Mouse (Mus musculus): ENCODE data around the gene Gen1. TPM values are rescaled to one million over a fixed set of nuclear protein-coding genes. Genes with fewer than 3 reads are reported as not detected.

The Gen1 gene
- 0.52 and 0.77 TPM in 2 replicates for polyA plus RNA-seq (2012; rRNA removed)

DNA sequence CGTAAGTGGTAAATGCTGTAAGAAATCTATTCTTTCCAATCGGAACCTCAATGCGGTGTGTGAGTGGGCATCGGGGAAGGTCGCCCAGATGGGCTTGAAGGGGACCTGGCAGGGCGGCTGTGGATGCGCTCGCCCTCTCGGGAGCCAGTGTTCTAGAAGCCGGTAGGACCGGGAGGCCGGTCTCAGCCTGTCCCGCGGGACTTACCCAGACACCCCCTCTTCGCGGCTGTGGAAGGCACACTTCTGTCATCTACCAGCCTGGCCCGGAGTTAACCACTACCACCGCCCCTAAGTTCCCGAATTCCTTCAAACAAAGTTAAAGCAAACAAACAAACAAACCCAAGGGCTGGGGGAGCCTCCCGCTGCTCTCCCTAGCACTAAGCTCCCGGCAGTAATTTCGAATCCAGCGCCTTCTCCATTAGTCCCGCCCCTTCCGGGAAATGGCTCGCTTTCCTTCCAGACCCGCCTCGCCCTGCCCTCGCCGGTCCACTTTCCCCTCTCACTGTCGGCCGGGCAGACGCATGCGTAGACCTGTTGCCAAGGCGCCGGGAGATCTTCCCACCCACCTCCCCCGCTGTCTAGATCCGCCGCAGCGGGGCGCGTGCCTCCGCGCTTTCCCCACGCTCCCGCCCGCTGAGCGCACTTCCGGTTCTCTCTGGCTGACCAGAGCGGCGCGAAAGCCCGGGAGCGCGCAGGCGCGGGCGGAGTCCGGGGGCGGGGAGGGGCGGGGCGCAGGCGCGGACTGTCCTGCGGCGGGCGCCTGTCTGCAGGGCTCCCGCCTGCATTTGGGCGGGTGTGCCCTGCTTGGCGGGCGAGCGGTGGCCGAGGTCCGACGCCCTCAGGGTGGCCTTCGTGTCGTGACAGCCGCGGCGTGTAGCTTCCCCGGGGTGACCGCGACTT lies at the start of gene Gen1, which contains the start of gene Smc6:
Gen1 (minus strand) TSS at position 420 of the 900 bp plus-strand sequence.
Smc6 (plus strand) TSS at position 505 of the 900 bp plus-strand sequence.
- peak; percentile 87 for DNase-seq (ENCODE audit: low spot score)

DNA sequence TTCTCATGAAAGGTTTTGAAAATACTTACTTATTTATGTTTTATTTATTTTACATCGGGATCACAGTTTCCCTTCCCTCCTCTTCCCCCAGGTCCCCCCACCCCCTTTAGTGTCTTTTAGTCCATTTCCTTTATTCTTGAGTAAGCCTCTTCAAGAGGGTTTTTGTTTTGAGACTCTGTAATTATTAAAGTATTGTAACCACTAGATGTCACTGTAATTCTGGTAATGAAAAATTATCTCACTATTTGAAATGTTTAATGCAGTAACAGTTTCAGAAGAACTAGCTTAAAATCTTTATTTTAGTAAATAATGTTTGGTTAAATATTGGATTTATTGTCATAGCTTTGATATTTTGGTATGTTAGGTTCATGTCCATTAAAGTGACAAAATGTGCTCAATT lies 48.2 kb upstream of the Gen1 start:
- no peak for DNase-seq (ENCODE audit: low spot score)

DNA sequence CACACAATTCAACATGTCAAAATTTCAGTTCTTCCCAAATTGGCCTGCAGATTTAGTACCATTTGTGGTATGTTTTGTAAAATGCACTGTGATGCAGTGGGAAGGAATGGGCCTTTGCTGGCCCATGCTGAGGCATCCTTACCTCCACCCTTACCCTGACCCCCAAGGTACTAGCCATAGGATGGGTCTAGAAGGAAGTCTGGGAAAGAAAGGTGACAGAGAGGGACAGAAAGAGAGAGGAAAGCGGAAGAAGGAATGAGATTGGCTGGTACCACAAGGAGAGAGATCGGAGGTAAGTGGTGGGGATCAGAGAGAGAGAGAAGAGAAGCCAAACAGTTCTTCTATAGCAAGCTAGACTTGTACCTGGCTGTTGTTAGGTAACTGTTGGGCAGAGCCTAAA lies 45.5 kb upstream of the Gen1 start:
- no peak for DNase-seq (ENCODE audit: low spot score)

DNA sequence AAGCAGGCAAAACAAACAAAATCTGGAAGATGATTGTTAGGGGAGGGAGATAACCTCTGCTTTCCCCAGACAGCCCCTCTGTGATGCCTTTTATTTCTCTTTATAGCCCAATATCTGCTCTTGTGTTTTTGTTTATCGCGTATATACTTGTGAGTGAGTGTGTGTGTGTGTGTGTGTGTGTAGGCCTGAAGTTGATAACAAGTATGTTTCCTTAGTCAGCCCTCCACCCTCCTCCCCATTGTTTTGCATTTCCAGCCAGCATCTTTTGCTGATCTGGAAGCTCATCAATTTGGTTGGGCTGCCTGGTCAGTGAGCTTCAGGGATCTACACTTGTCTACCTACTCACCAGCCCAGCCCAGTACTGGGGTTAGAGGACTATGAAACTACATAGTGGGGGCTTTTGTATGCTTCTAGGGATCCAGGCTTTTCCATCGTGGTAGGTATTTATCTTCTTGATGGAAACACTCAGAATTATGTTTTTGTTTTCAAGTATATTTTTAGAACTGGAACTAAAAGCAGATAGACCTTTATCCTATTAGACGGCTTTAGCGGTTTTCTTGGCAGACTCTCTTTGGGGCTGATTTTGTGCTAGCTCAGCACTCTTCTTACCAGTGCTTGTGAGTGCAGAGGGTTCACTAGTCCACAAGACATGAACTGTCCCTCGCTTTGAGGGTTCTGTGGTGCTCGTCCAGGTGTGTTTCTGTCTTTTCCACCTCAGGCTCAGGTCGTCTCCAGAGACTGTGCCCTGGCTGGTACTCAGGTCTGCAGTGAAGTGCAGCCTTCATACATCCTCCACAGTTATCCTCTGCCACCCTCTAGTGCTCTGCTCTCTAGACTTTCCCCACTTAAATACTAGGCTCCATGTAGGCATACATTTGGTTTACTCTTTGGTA lies 41.4 kb upstream of the Gen1 start:
- no peak for DNase-seq (ENCODE audit: low spot score)

DNA sequence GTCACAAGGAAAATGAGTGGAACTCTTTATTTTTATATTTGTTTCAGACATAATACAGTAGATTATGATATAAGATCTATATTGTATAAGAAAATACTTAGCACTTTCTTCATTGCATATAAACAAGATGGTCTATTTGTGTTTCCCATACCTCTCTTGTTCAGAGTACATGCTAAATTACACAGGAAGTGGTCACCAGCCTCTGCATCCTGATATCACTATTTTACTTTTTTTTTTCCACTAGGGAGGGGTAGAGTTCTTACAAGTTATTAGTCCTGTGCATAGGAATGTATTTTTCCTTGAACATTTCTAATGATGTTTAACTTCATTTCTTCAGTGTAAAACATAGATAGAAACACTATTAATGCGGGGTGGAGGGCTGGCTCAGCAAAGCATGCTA lies 35.3 kb upstream of the Gen1 start:
- no peak for DNase-seq (ENCODE audit: low spot score)

DNA sequence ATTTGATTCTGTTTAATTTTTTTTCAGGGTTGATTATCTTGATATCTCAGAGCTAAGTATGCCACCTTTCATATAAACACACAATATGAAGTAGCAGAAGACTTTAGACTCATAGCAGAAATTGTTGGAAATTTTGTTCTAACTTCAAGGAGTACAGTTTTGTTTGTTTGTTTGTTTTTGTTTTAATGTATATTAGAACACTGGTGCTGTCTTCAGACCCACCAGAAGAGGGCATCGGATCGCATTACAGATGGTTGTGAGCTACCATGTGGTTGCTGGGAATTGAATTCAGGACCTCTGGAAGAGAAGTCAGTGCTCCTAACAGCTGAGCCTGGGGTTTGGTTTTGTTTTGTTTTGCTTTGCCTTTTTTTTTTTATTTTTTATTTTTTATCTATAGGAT lies 20.8 kb upstream of the Gen1 start:
- no peak for DNase-seq (ENCODE audit: low spot score)

DNA sequence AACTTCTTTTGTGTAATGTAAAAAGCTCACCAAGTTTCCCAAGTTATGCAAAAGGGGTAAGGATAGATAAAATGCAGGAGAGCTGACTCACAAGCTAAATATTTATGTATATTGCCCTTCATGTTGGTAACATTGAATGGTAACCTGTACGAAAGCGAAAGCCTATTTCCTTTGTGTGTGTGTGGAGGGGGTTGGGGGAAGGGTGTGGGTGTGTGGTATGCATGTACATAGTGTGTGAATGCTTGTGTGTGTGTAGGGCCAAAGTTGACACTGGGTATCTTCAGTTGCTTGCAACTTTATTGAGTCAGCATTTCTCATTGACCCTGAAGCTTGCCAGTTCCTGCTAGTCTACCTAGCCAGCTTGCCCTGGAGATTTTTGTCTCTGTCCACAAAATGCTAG lies 16.0 kb upstream of the Gen1 start:
- no peak for DNase-seq (ENCODE audit: low spot score)

DNA sequence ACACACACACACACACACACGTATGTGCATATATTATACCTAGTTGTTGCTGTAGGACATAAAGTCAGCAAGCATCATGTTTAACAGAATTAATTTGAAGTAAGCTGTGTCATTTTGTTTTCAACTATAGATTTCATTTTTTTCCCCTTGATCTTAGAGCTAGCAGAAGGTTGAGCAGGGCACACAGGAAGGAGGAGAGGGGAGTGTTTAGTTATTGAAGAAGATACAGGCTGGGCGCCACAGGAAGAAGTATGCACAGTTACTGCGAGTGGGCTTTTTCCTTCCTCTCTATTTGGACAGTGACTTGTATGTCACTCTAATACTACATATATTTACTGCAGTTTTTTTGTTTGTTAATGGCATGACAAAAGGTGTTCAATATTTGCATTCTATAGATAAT lies 14.3 kb upstream of the Gen1 start:
- no peak for DNase-seq (ENCODE audit: low spot score)

DNA sequence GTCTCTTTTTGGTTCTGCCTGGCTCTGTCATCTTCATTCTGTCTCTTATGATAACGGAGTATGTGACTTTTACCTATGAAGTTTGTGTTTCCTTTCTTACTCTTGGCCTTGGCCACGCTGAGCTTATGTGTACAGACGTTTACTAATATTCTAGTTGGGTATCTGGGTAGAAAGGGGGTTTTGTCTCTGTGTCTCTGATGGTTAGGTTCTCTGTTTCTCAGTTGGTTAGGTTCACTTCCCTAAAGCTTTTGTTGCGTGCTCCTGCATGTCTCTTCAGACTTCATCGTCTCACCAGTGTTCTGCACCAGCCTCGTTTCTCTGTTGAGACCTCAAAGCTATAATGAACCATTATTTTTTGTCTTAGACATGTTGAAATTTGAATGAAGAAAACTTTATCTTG lies 11.6 kb upstream of the Gen1 start:
- DNase-seq (ENCODE audit: low spot score) = no peak

DNA sequence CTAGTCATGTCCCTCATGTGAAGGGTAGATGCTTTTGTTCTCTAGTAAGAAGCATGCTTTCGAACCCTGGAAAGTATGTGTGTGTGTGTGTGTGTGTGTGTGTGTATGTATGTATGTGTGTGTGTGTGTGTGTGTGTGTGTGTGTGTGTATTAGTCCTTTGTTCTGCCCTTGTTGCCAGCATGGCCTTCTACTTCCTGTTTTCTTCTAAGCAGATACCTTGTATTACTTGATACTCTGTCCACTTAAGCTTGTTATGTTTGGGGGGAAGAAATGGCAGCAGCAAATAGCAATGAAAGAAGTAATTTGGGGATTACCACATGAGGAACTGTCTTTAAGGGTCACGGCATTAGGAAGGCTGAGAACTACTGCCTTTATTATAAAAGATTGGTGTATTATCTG lies 11.0 kb upstream of the Gen1 start:
- no peak for DNase-seq (ENCODE audit: low spot score)

DNA sequence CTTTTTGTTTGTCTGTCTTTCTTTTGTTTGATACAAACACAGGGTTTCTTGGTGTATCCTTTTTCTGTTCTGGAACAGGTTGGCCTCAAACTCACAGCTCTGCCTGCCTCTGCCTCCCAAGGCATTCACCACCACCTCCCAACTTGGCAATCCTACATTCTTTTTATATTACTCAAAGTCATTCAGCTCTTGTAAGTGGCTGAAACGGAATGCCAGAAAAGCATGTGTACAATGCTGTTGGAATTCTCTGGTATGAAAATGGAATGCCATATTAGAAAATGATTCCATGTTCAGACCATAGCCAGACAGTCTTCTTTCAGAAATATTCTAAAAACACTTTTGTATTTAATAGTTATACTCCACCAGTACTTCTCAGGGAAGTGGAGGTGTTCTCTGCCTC lies 7.6 kb upstream of the Gen1 start:
- DNase-seq (ENCODE audit: low spot score) = no peak

DNA sequence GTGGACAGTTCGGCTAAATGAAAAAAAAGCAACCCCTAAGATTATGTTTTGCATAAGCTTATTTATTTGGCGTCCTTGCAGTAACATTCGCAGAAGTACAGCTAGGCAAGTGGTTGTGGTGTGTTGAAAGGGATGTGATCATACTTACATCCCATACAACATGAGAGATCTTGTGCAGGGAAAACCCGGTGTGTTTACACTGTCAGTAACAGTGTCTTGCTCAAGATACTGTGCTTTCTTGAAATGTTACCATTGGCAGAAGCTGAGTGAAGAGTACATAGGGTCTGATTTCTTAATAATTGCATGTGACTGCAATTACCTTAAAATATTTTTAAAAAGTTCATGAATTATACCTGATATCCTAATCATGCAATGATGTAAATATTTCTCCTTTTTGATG lies 7.0 kb upstream of the Gen1 start:
- DNase-seq (ENCODE audit: low spot score) = no peak

DNA sequence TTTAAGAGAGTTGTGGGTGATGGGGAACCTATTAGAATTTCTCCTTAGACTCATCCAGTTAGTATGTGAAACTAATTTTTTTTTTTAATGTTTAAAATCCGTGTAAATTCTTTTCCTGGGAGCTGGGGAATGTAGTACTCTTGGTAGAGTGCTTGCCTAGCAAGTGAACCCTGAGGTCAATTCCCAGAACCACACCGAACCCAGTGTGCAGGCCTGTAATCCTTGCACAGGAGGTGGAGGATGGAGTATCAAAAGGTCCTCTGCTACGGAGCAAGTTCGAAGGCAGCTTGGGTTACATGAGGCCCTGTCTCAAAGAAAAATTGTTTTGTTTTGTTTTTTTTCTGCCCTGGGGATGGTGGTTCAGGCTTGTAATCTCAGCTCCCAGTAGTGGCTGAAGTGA lies 1.4 kb upstream of the Gen1 start:
- DNase-seq (ENCODE audit: low spot score) = no peak

DNA sequence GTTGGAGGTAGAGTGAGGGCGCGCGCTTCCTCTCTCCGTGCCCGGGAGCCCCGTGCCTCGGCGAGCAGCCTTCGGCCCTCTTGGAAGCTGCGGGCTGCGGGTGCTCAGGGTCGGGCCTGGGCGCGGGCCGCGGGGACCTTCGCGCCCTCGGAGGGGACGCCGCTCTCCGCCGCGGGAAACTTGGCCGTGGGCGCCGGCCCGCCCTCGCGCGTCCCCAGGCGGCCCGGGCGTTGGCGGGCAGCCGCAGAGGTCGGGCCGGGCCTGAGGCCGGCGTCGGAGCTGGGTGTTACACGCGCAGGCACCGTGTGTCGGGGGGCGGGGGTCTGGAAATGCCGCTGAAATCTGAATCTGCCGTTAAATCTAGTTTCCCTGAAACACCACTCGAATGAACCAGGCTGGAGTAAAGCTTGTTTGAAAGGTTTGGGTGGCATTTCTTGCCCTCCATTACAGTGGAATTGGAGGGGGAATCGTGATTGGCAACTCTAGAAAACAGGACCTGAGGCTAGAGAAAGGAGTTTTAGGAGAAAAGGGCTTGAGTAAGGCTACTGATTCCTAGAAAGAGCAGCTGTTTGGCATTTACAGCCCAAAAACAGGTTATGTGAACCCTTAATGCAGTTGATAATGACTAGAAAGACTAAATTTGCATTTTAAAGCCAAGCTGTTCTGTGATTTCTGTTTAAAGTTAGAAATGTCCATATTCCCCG lies 833 bp upstream of the Gen1 start:
- no peak for DNase-seq (ENCODE audit: low spot score)

DNA sequence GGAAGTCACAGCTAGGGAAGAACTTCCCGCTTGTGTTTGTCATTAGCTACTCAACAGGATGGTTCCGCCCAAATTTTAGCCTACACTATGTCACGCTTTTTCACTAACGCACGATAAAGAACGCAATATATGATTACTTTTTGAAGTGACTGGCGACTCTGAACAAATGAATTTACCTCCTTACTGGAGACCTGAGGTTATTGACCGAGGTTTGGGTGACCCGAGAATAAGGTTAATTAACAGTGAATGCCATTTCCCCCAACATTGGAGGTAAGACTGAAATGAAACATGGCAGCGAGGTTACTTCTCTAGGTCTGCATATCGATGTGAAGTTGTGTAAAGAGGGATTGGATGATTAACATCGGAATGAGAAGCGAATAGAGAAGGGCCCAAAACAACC lies 706 bp downstream of the Gen1 start:
- no peak for DNase-seq (ENCODE audit: low spot score)

DNA sequence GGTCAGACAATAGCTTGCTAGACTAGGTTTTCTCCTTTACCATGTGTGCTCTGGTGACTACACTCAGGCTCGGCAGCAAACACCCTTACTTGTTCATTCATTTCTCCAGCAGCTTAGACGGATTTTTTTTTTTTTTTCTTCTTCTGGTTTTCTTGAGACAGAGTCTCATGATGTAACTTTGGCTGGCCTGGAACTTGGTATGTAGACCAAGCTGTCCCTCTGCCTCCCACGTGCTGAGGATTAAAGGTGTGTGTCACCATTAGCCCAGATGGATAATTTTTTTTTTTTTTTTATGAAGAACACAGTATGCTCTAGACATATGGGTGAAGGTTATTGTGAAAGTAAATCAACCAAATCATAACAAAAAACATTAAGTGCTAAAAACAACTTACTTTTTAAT lies 15.3 kb downstream of the Gen1 start:
- no peak for DNase-seq (ENCODE audit: low spot score)

DNA sequence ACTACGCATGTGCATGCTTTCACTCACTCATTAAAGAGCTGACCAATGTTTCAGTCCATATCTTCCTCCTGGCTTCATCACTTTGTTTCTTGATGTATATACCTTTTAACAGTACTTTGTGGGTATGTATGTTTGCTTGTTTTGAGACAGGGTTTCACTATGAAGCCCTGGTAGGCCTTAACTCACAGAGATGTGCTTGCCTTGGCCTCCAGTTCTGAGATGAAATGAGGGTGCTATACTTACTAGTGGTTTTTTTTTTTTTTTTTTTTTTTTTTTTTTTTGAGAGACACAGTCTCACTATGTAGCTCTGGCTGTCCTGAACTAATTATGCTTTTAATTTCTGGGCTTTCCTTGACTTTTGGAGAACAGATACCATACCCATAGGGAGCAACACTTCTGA lies 18.1 kb downstream of the Gen1 start:
- no peak for DNase-seq (ENCODE audit: low spot score)

DNA sequence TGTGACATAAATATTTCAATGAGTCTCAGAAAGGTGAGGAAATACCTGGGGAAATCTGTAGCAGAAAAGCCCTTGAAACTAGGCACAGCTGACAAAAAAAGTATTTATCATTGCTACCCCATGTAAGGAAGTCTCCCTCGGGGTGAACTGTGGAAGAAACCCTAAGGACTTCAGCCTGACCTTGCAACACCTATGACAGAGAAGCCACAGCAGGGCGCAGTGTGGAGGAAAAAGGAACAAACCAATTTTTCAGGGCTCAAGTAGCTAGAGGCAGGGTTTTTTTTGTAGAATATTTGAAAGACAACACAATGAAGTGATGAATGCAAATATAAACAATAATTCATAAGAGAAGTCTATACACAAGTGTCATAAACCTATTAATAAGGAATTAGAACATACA lies 29.6 kb downstream of the Gen1 start:
- DNase-seq (ENCODE audit: low spot score) = no peak

DNA sequence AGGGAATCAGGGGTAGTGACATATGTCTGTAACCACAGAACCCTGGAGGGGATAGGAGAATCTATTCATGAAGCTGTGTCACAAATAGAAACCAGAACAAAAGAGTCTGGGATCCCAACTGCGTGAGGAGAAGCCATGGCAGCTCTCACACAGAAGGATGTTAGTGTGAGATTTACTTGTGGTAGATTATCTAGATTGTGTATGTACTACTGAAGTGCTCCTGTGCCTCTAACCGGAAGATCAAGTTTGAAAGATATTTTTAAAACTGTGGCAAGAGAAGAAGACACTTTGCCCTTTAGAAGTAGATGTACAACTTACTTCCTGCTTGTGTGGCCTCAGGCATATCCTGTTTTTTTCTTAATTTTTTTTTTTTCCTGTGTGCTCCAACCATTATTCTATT lies 35.3 kb downstream of the Gen1 start:
- no peak for DNase-seq (ENCODE audit: low spot score)

DNA sequence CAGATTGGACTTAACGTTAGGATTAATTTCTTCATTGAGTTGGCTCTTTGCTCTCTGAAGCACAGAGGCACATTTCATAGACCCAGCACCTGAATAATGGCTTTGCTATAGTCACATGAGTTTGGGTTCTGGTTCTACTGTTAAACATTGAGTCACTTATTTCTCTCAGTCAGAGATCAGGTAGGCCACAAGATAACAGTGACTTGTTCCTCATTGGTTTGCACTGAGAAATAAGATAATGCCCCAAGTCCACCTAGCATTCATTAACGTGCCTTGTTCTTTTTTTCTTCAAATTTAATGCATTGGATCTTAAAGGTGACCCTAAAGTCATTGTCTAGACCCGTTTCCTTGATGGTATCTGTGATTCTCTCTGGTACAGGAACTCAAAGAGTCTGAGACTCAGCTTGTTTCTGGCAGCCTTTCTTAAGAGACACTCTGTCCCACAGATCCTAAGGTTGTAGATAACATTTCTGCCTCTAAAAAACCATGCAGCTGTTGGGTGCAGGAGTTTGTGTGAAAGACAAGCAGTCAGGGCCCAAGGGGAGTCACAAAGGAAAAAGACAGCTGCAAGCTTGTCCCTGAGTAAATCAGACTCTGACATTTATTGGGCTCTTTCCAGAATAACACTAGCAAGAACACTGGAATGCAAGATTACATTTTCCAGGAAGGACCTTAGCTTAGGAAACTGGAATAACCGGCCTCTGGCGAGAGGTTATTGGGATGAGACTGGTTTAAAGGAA lies 38.9 kb downstream of the Gen1 start:
- no peak for DNase-seq (ENCODE audit: low spot score)

DNA sequence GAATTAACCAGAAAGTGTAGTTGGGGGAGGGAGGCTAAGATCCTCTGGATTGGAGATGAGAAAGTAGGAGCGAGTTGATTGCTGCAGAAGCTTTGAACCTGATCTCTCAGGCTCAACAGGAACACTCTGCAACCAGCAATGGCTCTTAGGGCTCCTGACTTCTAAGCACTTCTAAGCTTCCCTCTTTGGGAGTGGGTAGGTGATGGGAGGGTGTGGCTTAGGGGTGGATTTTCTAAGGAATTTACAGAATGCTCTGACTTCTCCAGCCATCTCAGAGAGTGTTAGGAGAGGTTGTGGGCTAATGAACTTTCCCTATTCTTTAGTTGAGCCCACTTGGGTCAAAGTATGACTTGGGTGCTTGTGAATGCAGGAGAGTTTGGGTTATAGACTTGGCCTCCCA lies 39.5 kb downstream of the Gen1 start:
- DNase-seq (ENCODE audit: low spot score) = no peak

DNA sequence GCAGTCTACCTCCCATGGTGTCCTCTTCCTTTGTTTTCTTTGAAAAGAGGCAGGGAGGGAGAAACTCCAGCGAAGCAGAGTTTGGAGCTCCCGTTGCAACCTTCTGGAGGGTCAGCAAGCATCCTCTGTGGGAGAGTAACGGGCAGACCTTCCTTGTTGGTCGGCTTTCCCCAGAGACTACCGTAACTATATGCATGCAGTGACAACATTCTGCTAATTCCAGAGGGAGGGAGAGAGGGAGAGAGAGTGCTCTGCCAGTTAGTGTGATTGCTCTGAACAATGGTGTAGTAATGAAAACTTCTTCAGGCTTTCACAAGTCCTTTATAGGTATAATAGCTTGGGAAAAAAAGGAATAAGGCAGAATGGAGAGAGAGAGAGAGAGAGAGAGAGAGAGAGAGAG lies 40.9 kb downstream of the Gen1 start:
- no peak for DNase-seq (ENCODE audit: low spot score)
